Mouse (Mus musculus) heart, adult 2 months (tissue): ENCODE results near the gene Pafah1b1. TPM values are rescaled to one million over a fixed set of nuclear protein-coding genes. Genes with fewer than 3 reads are reported as not detected.

Experiments used
- DNase-seq, 2 experiments: peaks; one replicate each; pipeline ENCODE4 v3.0.0; 2021
- H3K27ac ChIP-seq: fragments of 200-600 bp; 2 replicates; pipeline ENCODE4 v1.8.1; 2022
- H3K27me3 ChIP-seq: fragments of 200-500 bp; 2 replicates; pipeline ENCODE4 v1.6.1; 2012; ENCODE audit warnings: mild to moderate bottlenecking, low read length, inconsistent platforms, mixed read lengths; ENCODE audit not compliant: control insufficient read depth, insufficient read depth
- H3K36me3 ChIP-seq: fragments of 200-500 bp; 2 replicates; pipeline ENCODE4 v1.6.1; 2012; ENCODE audit warnings: low read length, inconsistent platforms; ENCODE audit not compliant: control insufficient read depth, insufficient read depth
- H3K4me1 ChIP-seq: fragments of 200-500 bp; 2 replicates; pipeline ENCODE4 v1.6.1; 2011; ENCODE audit warnings: low read length; ENCODE audit not compliant: control insufficient read depth, insufficient read depth
- H3K4me3 ChIP-seq: fragments of 200-600 bp; 2 replicates; pipeline ENCODE4 v1.8.1; 2022
- H3K79me2 ChIP-seq: fragments of 200-500 bp; replicated peaks from 2 replicates; pipeline ENCODE4 v1.6.1; 2012; ENCODE audit warnings: mild to moderate bottlenecking, inconsistent platforms, low read length, moderate library complexity, mixed read lengths; ENCODE audit not compliant: control insufficient read depth, insufficient read depth
- H3K9ac ChIP-seq: fragments of 200-500 bp; 2 replicates; pipeline ENCODE4 v1.6.1; 2012; ENCODE audit warnings: low read depth, mild to moderate bottlenecking, control low read depth, inconsistent platforms, low read length, mixed read lengths
- CTCF ChIP-seq: fragments of 200-600 bp; IDR thresholded peaks from 2 replicates; pipeline ENCODE4 v1.8.1; 2022; ENCODE audit warnings: antibody characterized with exemption, mild to moderate bottlenecking, moderate library complexity
- EP300 ChIP-seq: fragments of 200-500 bp; IDR thresholded peaks from 2 replicates; pipeline ENCODE4 v1.6.1; 2011; ENCODE audit warnings: low read depth, low read length, control low read depth; ENCODE audit not compliant: insufficient read depth
- POLR2A ChIP-seq: fragments of 200-500 bp; IDR thresholded peaks from 2 replicates; pipeline ENCODE4 v1.6.1; 2011; ENCODE audit warnings: mild to moderate bottlenecking, low read depth, low read length, control low read depth; ENCODE audit not compliant: insufficient read depth
- WGBS: fragments of 180-500 bp; shearing (Covaris S2); methylation state at CpG from one replicate; pipeline ENCODE4 v1.1.7; 2018; 5-methylcytosine and 5-hydroxymethylcytosine counted together
- intact Hi-C: fragments of 180-260 bp; cut with DNase I; formaldehyde crosslinking; loops from one replicate; pipeline ENCODE4 v1.15.1; 2025
- polyA plus RNA-seq: library from polyadenylated mRNA; depleted of rRNA; stranded (reverse); fragments of >200 nt; gene quantifications from 2 replicates; pipeline ENCODE4 v1.2.3, GENCODE M21; 2012; rRNA removed
- total RNA-seq, 2 experiments: library from RNA; stranded (reverse); gene quantifications; 2 replicates each; pipeline ENCODE4 v1.2.3; 2021

Pafah1b1 gene
- total and polyA plus RNA-seq, 3 experiments, result 30.2 to 233 (median 208) TPM

DNA sequence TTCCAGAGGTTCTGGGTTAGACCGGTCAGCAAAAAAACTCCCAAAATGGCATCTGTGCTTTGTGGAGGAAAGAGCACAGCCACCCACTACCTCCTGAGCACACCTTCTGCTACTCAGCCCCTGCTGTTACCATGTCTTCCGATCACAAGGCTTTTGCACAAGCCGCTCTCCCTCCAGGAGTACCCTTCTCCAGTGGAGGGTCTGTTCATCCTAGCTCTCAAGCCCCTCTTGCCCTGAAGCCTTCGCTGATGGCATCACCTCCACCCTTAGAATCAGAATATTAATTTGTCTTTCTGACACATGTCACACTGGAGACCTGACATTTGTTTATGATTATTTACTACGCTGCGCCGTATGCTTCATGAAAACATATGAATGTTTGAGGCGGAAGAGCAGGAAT is 87.0 kb downstream of the Pafah1b1 start:
- H3K79me2 ChIP-seq, result no peaks in the 10 kb centered on the region
- peak overlapping the region; percentile 83 for H3K4me3 ChIP-seq
- H3K27me3 ChIP-seq, result no peaks in the 10 kb centered on the region
- peak overlapping the region; percentile 94 for H3K9ac ChIP-seq
- no peaks in the 10 kb centered on the region for H3K36me3 ChIP-seq
- H3K27ac ChIP-seq, result peak overlapping the region; percentile 84
- peaks cover 10% of the 10 kb centered on the region for H3K4me1 ChIP-seq
- 20% methylated on average over 8 of the region's 8 CpGs for WGBS
- DNase-seq, result peak in 1 of 2 experiments; percentile 12
- TF ChIP-seq POLR2A (no peak), EP300 (no peak), CTCF (no peak)
- intact Hi-C loops, result no loop called here

DNA sequence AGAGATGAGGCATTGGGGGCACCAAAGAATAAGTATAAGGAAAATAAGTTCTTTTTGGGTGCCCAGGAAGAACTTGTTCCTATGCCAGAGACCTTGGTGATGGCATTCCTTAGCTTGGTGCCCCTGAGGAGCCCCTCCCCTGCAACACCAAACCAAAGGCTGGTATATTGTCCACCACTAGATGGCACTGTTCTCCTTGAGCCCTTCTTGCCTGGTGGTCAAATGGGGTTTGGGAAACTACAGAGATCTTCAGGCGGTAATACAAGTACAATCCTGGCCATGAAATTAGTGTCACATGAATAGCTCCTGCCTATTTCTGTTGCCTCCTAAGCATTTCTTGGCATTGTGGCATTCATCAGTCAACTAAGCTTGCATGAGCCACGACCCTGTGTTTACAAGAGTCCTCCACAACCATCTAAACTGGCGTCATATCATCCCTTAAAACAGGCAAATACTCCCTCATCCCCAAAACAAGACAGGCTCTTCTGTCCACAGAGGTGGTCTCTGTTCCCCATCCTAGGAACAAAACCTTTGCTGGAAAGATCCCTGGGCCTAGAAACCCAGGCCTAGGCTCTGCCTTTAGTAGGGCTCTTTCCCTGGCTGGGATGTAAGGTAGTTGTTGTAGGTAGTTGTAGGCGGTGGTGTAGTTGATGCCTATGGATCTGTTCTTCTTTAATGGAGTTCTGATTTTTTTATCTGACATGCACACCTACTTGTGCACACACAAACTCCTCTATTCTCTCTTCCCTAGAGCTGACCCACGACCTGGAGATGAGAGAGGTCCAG is 89.8 kb downstream of the Pafah1b1 start:
- Histone ChIP-seq H3K4me1 (peaks cover 10% of the 10 kb centered on the region), H3K9ac (no peak overlapping the region), H3K27ac (no peak overlapping the region), H3K4me3 (no peak overlapping the region), H3K79me2 (no peaks in the 10 kb centered on the region), H3K36me3 (no peaks in the 10 kb centered on the region), H3K27me3 (no peaks in the 10 kb centered on the region)
- DNase-seq, result peak; percentile 53
- WGBS, result 72% methylated on average over 5 of the region's 5 CpGs
- intact Hi-C loops, result loop anchor here (1.0 to 2.0 kb wide), 2 partner anchors 134 to 180 kb away; no protein-coding TSS in a partner anchor
- TF ChIP-seq EP300, result peak; percentile 63; the same call in 1 of the 2 replicates
- TF ChIP-seq CTCF, result peak; percentile 90
- TF ChIP-seq POLR2A, result no peak

DNA sequence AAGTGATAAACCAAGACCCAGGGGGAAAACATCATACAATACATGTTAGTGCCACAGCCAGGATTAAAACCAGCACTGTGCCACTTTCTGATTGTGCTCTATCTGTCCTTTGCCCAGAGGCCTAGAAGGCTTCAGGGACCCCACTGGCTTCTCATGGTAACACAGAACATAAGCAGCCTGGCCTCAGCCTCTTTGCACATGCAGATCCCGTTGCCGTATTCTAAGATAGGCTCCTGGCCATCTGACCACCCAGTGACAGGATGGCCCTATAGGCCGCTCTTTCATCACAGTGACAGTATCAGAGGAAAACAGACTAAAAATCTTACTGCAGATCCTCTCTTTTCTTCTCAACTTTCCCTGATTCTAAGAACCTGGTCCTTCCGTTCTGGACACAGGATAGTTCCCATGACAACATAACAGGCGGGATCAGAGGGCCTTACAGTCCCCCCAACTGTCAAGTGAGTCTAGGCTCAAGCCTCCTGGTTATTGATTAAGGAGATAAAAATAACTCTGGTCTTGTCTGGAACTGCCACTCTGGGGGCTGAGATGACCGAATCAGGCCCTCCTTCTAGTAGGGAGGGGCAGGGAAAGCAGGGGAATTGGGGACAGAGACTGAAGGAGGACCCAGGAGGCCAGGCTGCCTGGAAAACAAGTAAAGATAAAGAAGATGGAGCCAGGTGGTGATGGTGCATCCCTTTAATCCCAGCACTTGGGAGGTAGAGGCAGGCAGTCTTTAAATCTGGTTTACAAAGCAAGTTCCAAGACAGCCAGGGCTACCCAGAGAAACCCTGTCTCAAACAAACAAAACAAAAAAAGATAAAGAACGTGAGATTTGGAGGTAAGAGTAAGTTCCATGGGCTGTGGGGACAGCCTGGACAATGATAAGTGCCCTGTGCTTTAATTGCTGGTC is 92.3 kb downstream of the Pafah1b1 start:
- Histone ChIP-seq H3K9ac (no peak overlapping the region), H3K79me2 (no peaks in the 10 kb centered on the region), H3K36me3 (no peaks in the 10 kb centered on the region), H3K4me1 (no peaks in the 10 kb centered on the region), H3K27me3 (no peaks in the 10 kb centered on the region), H3K4me3 (no peak overlapping the region), H3K27ac (no peak overlapping the region)
- no peak for DNase-seq
- intact Hi-C loops, result no loop called here
- TF ChIP-seq POLR2A, result no peak
- no peak for TF ChIP-seq CTCF
- no peak for TF ChIP-seq EP300
- 65% methylated on average over 7 of the region's 7 CpGs for WGBS

DNA sequence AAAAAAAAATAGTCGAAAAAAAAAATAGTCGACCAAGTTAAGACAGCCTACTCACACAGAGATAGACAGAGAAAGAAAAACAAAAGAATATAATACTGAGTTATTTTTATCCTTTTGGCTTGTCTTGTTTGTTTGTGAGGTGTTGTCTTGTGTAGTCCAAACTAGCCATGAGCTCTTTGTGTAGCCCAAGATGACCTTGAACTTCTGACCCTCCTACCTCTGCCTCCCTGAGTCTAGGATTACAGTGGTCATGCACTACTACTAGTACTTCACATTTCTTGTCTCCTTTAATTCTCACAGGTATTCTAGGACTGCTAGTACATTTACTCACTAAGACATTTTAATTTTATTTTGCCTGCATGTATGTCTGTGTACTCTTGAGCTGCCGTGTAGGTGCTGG is 97.0 kb downstream of the Pafah1b1 start:
- no peak for DNase-seq
- Histone ChIP-seq H3K4me1 (no peaks in the 10 kb centered on the region), H3K79me2 (no peaks in the 10 kb centered on the region), H3K36me3 (no peaks in the 10 kb centered on the region), H3K4me3 (no peak overlapping the region), H3K27me3 (no peaks in the 10 kb centered on the region), H3K27ac (no peak overlapping the region), H3K9ac (no peak overlapping the region)
- intact Hi-C loops, result no loop called here
- no peak for TF ChIP-seq CTCF
- TF ChIP-seq EP300, result no peak
- 72% methylated on average over 3 of the region's 3 CpGs for WGBS

DNA sequence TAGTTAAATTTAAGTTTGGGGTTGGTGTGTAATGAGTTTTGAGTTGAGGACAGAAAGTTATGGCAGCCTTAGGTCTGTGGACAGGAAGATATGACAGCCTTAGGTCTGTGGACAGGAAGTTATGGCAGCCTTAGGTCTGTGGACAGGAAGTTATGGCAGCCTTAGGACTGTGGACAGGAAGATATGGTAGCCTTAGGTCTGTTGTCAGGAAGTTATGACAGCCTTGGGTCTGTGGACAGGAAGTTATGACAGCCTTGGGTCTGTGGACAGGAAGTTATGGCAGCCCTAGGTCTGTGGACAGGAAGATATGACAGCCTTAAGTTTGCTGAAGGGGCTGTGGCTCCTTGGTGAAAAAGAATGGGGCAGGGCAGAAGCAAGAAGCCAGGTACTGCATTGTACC is 99.1 kb downstream of the Pafah1b1 start:
- no peak for DNase-seq
- no peak for TF ChIP-seq POLR2A
- no peak for TF ChIP-seq EP300
- TF ChIP-seq CTCF, result no peak
- Histone ChIP-seq H3K27ac (no peak overlapping the region), H3K4me1 (no peaks in the 10 kb centered on the region), H3K27me3 (0 out of 2 replicates have a peak, but pooled peaks cover 1% of the 10 kb centered on the region), H3K79me2 (no peaks in the 10 kb centered on the region), H3K9ac (no peak overlapping the region), H3K36me3 (no peaks in the 10 kb centered on the region), H3K4me3 (no peak overlapping the region)
- intact Hi-C loops, result no loop called here

Other genes with a start within 250 kb of the Pafah1b1 start
- 10 to 100 TPM; 82.7 to 88.9 TPM for gene Rap1gap2, start 113.8 kb downstream of the Pafah1b1 start, total RNA-seq
- gene Rap1gap2, start 113.8 kb downstream of the Pafah1b1 start, polyA plus RNA-seq, result 43.9 and 78.5 TPM in 2 replicates
- gene Ccdc92b, start 105.1 kb downstream of the Pafah1b1 start, total RNA-seq, result under 1 TPM; 0.23 to 0.32 TPM
- 0.27 and 0.38 TPM in 2 replicates for gene Ccdc92b, start 105.1 kb downstream of the Pafah1b1 start, polyA plus RNA-seq
- 100 to 1,000 TPM; 200 to 222 TPM for gene Cluh, start 75.2 kb downstream of the Pafah1b1 start, total RNA-seq
- gene Cluh, start 75.2 kb downstream of the Pafah1b1 start, polyA plus RNA-seq, result 133 and 177 TPM in 2 replicates
- gene Mettl16, start 46.2 kb upstream of the Pafah1b1 start, total RNA-seq, result 10 to 100 TPM; 16.3 to 17.8 TPM
- gene Mettl16, start 46.2 kb upstream of the Pafah1b1 start, polyA plus RNA-seq, result 2.8 and 4.6 TPM in 2 replicates
- gene Mnt, start 106.2 kb upstream of the Pafah1b1 start, total RNA-seq, result 10 to 100 TPM in 1 of 2 experiments, 1 to 10 TPM in 1; 6.7 to 10.7 TPM
- 5.4 and 6.9 TPM in 2 replicates for gene Mnt, start 106.2 kb upstream of the Pafah1b1 start, polyA plus RNA-seq
- gene Sgsm2, start 172.4 kb upstream of the Pafah1b1 start, total RNA-seq, result 1 to 10 TPM; 5.1 to 5.3 TPM
- 8.3 and 10.2 TPM in 2 replicates for gene Sgsm2, start 172.4 kb upstream of the Pafah1b1 start, polyA plus RNA-seq
- gene Tsr1, start 173.4 kb upstream of the Pafah1b1 start, total RNA-seq, result 10 to 100 TPM; 17.7 to 18.5 TPM
- gene Tsr1, start 173.4 kb upstream of the Pafah1b1 start, polyA plus RNA-seq, result 7.3 and 8.8 TPM in 2 replicates
- gene Smg6, start 201.2 kb upstream of the Pafah1b1 start, total RNA-seq, result 10 to 100 TPM; 17.8 to 19.5 TPM
- 18.1 and 26.5 TPM in 2 replicates for gene Smg6, start 201.2 kb upstream of the Pafah1b1 start, polyA plus RNA-seq
- 10 to 100 TPM; 24.1 to 31.7 TPM for gene Srr, start 201.3 kb upstream of the Pafah1b1 start, total RNA-seq
- 12.6 and 25.1 TPM in 2 replicates for gene Srr, start 201.3 kb upstream of the Pafah1b1 start, polyA plus RNA-seq